Mouse (Mus musculus) forebrain, embryonic 14.5 days (tissue): Measurements from ENCODE around the gene Palm2. TPM values are rescaled to one million over a fixed set of nuclear protein-coding genes. Genes with fewer than 3 reads are reported as not detected.

ENCODE experiments used
- ATAC-seq: fragments of 200-750 bp; cut with Nextera tagmentation; 2 replicates; pipeline ENCODE4 v1.8.0; 2017; ENCODE audit warnings: mild to moderate bottlenecking, moderate library complexity
- DNase-seq: peaks from one replicate; pipeline ENCODE4 v3.0.0-alpha.2; 2015; ENCODE audit warnings: low spot score
- H3K27ac ChIP-seq: fragments of 300-500 bp; sonication (generic); 2 replicates; pipeline ENCODE4 v1.5.1; 2014; ENCODE audit warnings: low read depth, mild to moderate bottlenecking, control low read depth, low read length, moderate library complexity
- H3K27me3 ChIP-seq: fragments of 300-500 bp; sonication (generic); replicated peaks from 2 replicates; pipeline ENCODE4 v1.6.1; 2014; ENCODE audit warnings: low read length, control low read depth, mixed read lengths; ENCODE audit not compliant: control insufficient read depth, insufficient read depth
- H3K36me3 ChIP-seq: fragments of 300-500 bp; sonication (generic); 2 replicates; pipeline ENCODE4 v1.6.1; 2014; ENCODE audit warnings: low read length, control low read depth; ENCODE audit not compliant: control insufficient read depth, insufficient read depth
- H3K4me1 ChIP-seq: fragments of 300-500 bp; sonication (generic); 2 replicates; pipeline ENCODE4 v1.6.1; 2014; ENCODE audit warnings: antibody characterized with exemption, low read length, control low read depth; ENCODE audit not compliant: control insufficient read depth, insufficient read depth
- H3K4me2 ChIP-seq: fragments of 300-500 bp; sonication (generic); 2 replicates; pipeline ENCODE4 v1.6.1; 2014; ENCODE audit warnings: mild to moderate bottlenecking, control low read depth, low read length
- H3K4me3 ChIP-seq: fragments of 300-500 bp; sonication (generic); 2 replicates; pipeline ENCODE4 v1.5.1; 2014; ENCODE audit warnings: low read depth, low read length, control low read depth
- H3K9ac ChIP-seq: fragments of 300-500 bp; sonication (generic); 2 replicates; pipeline ENCODE4 v1.6.1; 2014; ENCODE audit warnings: mild to moderate bottlenecking, low read length, control low read depth, moderate library complexity
- H3K9me3 ChIP-seq: fragments of 300-500 bp; sonication (generic); replicated peaks from 2 replicates; pipeline ENCODE4 v1.6.1; 2016; ENCODE audit warnings: low read length, control low read depth, mixed read lengths; ENCODE audit not compliant: control insufficient read depth
- WGBS: fragments of 180-500 bp; shearing (Covaris S2); extraction: QIAGEN DNeasy Blood & Tissue Kit; methylation state at CpG from one replicate; pipeline ENCODE4 v1.1.7; 2014; 5-methylcytosine and 5-hydroxymethylcytosine counted together
- polyA plus RNA-seq: library from polyadenylated mRNA; unstranded; fragments of >200 nt; fragmentation: Nextera tagmentation; extraction: Ambion mirVana; gene quantifications from 2 replicates; pipeline ENCODE4 v1.2.1, GENCODE M21; 2014

The Palm2 gene
- polyA plus RNA-seq, 1 experiment from 2014 or later, result 2.3 TPM

GRCm38 (mm10) chr4:57723659-57724058 is 289.6 kb downstream of the Palm2 start:
- ATAC-seq (no peak), DNase-seq (no peak)
- Histone ChIP-seq H3K4me3 (no peak overlapping the region), H3K4me2 (no peak overlapping the region), H3K9ac (no peak overlapping the region), H3K4me1 (no peaks in the 10 kb centered on the region), H3K36me3 (no peaks in the 10 kb centered on the region), H3K27ac (no peak overlapping the region), H3K9me3 (no peaks in the 10 kb centered on the region), H3K27me3 (no peaks in the 10 kb centered on the region)
- WGBS, result 51% methylated on average over 2 of the region's 2 CpGs

- DNase-seq (no peak), ATAC-seq (no peak)
- H3K27ac ChIP-seq, result no peak overlapping the region
- WGBS, result 78% methylated on average over 1 of the region's 1 CpGs
- H3K36me3 ChIP-seq, result no peaks in the 10 kb centered on the region
- H3K27me3 ChIP-seq, result no peaks in the 10 kb centered on the region
- no peak overlapping the region for H3K4me2 ChIP-seq
- H3K9ac ChIP-seq, result no peak overlapping the region
- H3K4me3 ChIP-seq, result no peak overlapping the region
- H3K4me1 ChIP-seq, result no peaks in the 10 kb centered on the region
- no peaks in the 10 kb centered on the region for H3K9me3 ChIP-seq
Measured at GRCm38 (mm10) chr4:57725569-57725968, 291.5 kb downstream of the Palm2 start.

- DNase-seq, result no peak
- H3K4me3 ChIP-seq, result no peak overlapping the region
- ATAC-seq, result no peak
- H3K36me3 ChIP-seq, result no peaks in the 10 kb centered on the region
- no peaks in the 10 kb centered on the region for H3K27me3 ChIP-seq
- H3K9ac ChIP-seq, result no peak overlapping the region
- WGBS, result 86% methylated on average over 4 of the region's 4 CpGs
- no peak overlapping the region for H3K4me2 ChIP-seq
- H3K9me3 ChIP-seq, result no peaks in the 10 kb centered on the region
- H3K27ac ChIP-seq, result no peak overlapping the region
- no peaks in the 10 kb centered on the region for H3K4me1 ChIP-seq
Measured at GRCm38 (mm10) chr4:57728611-57729183, 294.6 kb downstream of the Palm2 start.

GRCm38 (mm10) chr4:57730047-57730446 is 296.0 kb downstream of the Palm2 start:
- H3K4me1 ChIP-seq, result no peaks in the 10 kb centered on the region
- ATAC-seq, result no peak
- H3K9me3 ChIP-seq, result no peaks in the 10 kb centered on the region
- no peak overlapping the region for H3K27ac ChIP-seq
- no peak overlapping the region for H3K4me2 ChIP-seq
- no peak for DNase-seq
- 90% methylated on average over 6 of the region's 6 CpGs for WGBS
- H3K9ac ChIP-seq, result no peak overlapping the region
- no peak overlapping the region for H3K4me3 ChIP-seq
- no peaks in the 10 kb centered on the region for H3K27me3 ChIP-seq
- H3K36me3 ChIP-seq, result no peaks in the 10 kb centered on the region

GRCm38 (mm10) chr4:57730801-57731598 is 297.0 kb downstream of the Palm2 start:
- no peak overlapping the region for H3K27ac ChIP-seq
- no peak overlapping the region for H3K4me2 ChIP-seq
- 81% methylated on average over 11 of the region's 11 CpGs for WGBS
- H3K27me3 ChIP-seq, result no peaks in the 10 kb centered on the region
- H3K36me3 ChIP-seq, result no peaks in the 10 kb centered on the region
- H3K4me1 ChIP-seq, result no peaks in the 10 kb centered on the region
- ATAC-seq, result no peak
- DNase-seq, result no peak
- H3K9me3 ChIP-seq, result no peaks in the 10 kb centered on the region
- no peak overlapping the region for H3K4me3 ChIP-seq
- H3K9ac ChIP-seq, result no peak overlapping the region

- no peaks in the 10 kb centered on the region for H3K27me3 ChIP-seq
- no peaks in the 10 kb centered on the region for H3K4me1 ChIP-seq
- no peaks in the 10 kb centered on the region for H3K36me3 ChIP-seq
- DNase-seq, result no peak
- no peak overlapping the region for H3K9ac ChIP-seq
- H3K4me3 ChIP-seq, result no peak overlapping the region
- H3K9me3 ChIP-seq, result no peaks in the 10 kb centered on the region
- no peak overlapping the region for H3K27ac ChIP-seq
- ATAC-seq, result no peak
- WGBS, result 91% methylated on average over 5 of the region's 5 CpGs
- no peak overlapping the region for H3K4me2 ChIP-seq
Measured at GRCm38 (mm10) chr4:57732351-57732750, 298.3 kb downstream of the Palm2 start.

- ATAC-seq (no peak), DNase-seq (peak; percentile 17)
- 71% methylated on average over 3 of the region's 3 CpGs for WGBS
- Histone ChIP-seq H3K27me3 (no peaks in the 10 kb centered on the region), H3K4me2 (no peak overlapping the region), H3K36me3 (no peaks in the 10 kb centered on the region), H3K9me3 (no peaks in the 10 kb centered on the region), H3K9ac (no peak overlapping the region), H3K27ac (no peak overlapping the region), H3K4me1 (no peaks in the 10 kb centered on the region), H3K4me3 (no peak overlapping the region)
Measured at GRCm38 (mm10) chr4:57733445-57733844, 299.4 kb downstream of the Palm2 start.

- Histone ChIP-seq H3K27ac (no peak overlapping the region), H3K4me2 (no peak overlapping the region), H3K9me3 (no peaks in the 10 kb centered on the region), H3K9ac (no peak overlapping the region), H3K27me3 (no peaks in the 10 kb centered on the region), H3K4me1 (no peaks in the 10 kb centered on the region), H3K4me3 (no peak overlapping the region), H3K36me3 (no peaks in the 10 kb centered on the region)
- WGBS, result 96% methylated on average over 5 of the region's 5 CpGs
- ATAC-seq (no peak), DNase-seq (no peak)
Measured at GRCm38 (mm10) chr4:57735426-57735825, 301.4 kb downstream of the Palm2 start.

- DNase-seq (peak; percentile 60), ATAC-seq (peak; percentile 42)
- H3K4me2 ChIP-seq, result no peak overlapping the region
- H3K36me3 ChIP-seq, result no peaks in the 10 kb centered on the region
- H3K27me3 ChIP-seq, result no peaks in the 10 kb centered on the region
- no peak overlapping the region for H3K27ac ChIP-seq
- WGBS, result 9% methylated on average over 8 of the region's 8 CpGs
- no peaks in the 10 kb centered on the region for H3K9me3 ChIP-seq
- H3K9ac ChIP-seq, result no peak overlapping the region
- H3K4me3 ChIP-seq, result no peak overlapping the region
- no peaks in the 10 kb centered on the region for H3K4me1 ChIP-seq
Measured at GRCm38 (mm10) chr4:57738856-57739552, 305.0 kb downstream of the Palm2 start.
